Mouse (Mus musculus) hindbrain, postnatal 0 days (tissue): ENCODE measurements around the gene Tinag. TPM values are rescaled to one million over a fixed set of nuclear protein-coding genes. Genes with fewer than 3 reads are reported as not detected.
"Not testable (repeated sequence)": the region's sequence is repeated elsewhere in the genome, so short reads cannot be mapped to it uniquely, and the experiment has no call there.

ENCODE experiments used
- ATAC-seq: fragments of 200-750 bp; cut with Nextera tagmentation; 2 replicates; pipeline ENCODE4 v1.8.0; 2017; ENCODE audit warnings: mild to moderate bottlenecking, moderate TSS enrichment, moderate library complexity
- DNase-seq: peaks from one replicate; pipeline ENCODE4 v3.0.0-alpha.2; 2015; ENCODE audit warnings: low spot score
- H3K27ac ChIP-seq: fragments of 300-500 bp; sonication (generic); 2 replicates; pipeline ENCODE4 v1.5.1; 2014; ENCODE audit warnings: mild to moderate bottlenecking
- H3K27me3 ChIP-seq: fragments of 300-500 bp; sonication (generic); 2 replicates; pipeline ENCODE4 v1.6.1; 2014; ENCODE audit warnings: low read length, mixed read lengths; ENCODE audit not compliant: insufficient read depth
- H3K36me3 ChIP-seq: fragments of 300-500 bp; sonication (generic); 2 replicates; pipeline ENCODE4 v1.6.1; 2014; ENCODE audit warnings: low read length, mixed read lengths; ENCODE audit not compliant: insufficient read depth
- H3K4me1 ChIP-seq: fragments of 300-500 bp; sonication (generic); 2 replicates; pipeline ENCODE4 v1.6.1; 2014; ENCODE audit warnings: antibody characterized with exemption, low read length, mixed read lengths; ENCODE audit not compliant: insufficient read depth
- H3K4me2 ChIP-seq: fragments of 300-500 bp; sonication (generic); 2 replicates; pipeline ENCODE4 v1.6.1; 2014; ENCODE audit warnings: low read depth, mild to moderate bottlenecking, low read length, moderate library complexity, mixed read lengths
- H3K4me3 ChIP-seq: fragments of 300-500 bp; sonication (generic); 2 replicates; pipeline ENCODE4 v1.5.1; 2014; ENCODE audit warnings: low read length
- H3K9ac ChIP-seq: fragments of 300-500 bp; sonication (generic); replicated peaks from 2 replicates; pipeline ENCODE4 v1.6.1; 2014; ENCODE audit warnings: mild to moderate bottlenecking, low read length, moderate library complexity, mixed read lengths
- H3K9me3 ChIP-seq: fragments of 300-500 bp; sonication (generic); 2 replicates; pipeline ENCODE4 v1.6.1; 2016; ENCODE audit warnings: low read length, mixed read lengths
- CTCF ChIP-seq: IDR thresholded peaks from 2 replicates; pipeline ENCODE4 v1.5.1; 2016; ENCODE audit warnings: antibody characterized with exemption, control low read depth, low read depth
- WGBS: fragments of 180-500 bp; shearing (Covaris S2); extraction: QIAGEN DNeasy Blood & Tissue Kit; methylation state at CpG from one replicate; pipeline ENCODE4 v1.1.7; 2014; 5-methylcytosine and 5-hydroxymethylcytosine counted together
- polyA plus RNA-seq: library from polyadenylated mRNA; unstranded; fragments of >200 nt; fragmentation: Nextera tagmentation; extraction: Ambion mirVana; gene quantifications from 2 replicates; pipeline ENCODE4 v1.2.1, GENCODE M21; 2015
- total RNA-seq: library from RNA; depleted of rRNA; stranded (reverse); fragments of >200 nt; gene quantifications from 2 replicates; pipeline ENCODE4 v1.2.3, GENCODE M21; 2014; rRNA removed

Tinag gene
- total RNA-seq (not detected in 2 replicates), polyA plus RNA-seq (0.11 TPM in 1 of 2 replicates, not detected in the other)

DNA sequence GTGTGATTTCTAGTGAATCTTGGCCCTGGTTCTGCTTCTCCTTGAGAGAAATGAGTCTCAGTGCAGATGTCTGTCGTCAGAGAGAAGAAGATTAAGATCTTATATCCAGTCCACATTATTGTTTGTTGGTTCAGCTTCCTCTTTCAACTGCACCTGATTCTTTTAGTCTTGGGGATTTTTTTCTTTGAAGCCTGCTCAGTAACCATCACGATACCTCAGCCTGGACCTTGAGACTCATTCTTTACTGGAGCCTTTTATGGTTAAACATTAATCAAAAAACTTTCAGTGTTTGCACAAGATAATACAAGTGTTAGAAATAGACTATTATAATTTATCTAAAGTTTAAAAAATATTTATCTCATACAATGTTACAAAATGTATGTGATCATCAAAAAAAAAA is at the start of gene Tinag:
Gene Tinag (minus strand): TSS at position 210 of the 400 bp plus-strand sequence.
- no peak within 1 kb of the TSS for H3K4me3 ChIP-seq
- no peaks in the 10 kb centered on the region for H3K27me3 ChIP-seq
- TF ChIP-seq CTCF: no peak
- H3K4me1 ChIP-seq: no peaks in the 10 kb centered on the region
- H3K4me2 ChIP-seq: no peak within 1 kb of the TSS
- no peak for DNase-seq
- no peak within 1 kb of the TSS for H3K27ac ChIP-seq
- H3K9me3 ChIP-seq: no peaks in the 10 kb centered on the region
- H3K9ac ChIP-seq: no peak within 1 kb of the TSS
- 78% methylated on average over 2 of the region's 2 CpGs for WGBS
- H3K36me3 ChIP-seq: no peaks in the 10 kb centered on the region
- no peak for ATAC-seq

DNA sequence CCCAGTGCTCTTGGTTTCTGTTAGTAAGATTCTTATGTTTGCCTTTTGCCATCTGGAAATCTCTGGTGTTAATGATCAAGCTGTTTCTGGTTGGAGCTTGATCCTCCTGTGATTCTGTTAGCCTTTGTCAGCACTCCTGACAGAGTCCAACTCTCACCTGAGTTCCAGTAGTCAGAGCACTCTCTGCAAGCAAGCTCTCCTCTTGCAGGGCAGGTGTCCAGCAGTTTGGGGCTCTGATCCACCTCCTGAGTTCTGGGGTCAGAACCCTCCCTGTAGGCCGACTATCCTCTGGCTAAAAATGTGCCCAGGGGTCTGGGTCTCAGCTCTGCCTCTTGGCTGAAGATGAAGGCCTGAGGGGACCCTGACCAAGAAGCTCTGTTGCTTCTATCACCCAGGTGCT is 37.6 kb upstream of the Tinag start:
- H3K4me1 ChIP-seq, H3K27ac ChIP-seq, ATAC-seq, H3K36me3 ChIP-seq, H3K4me3 ChIP-seq, H3K4me2 ChIP-seq, H3K9me3 ChIP-seq, H3K27me3 ChIP-seq, H3K9ac ChIP-seq, DNase-seq: not testable (repeated sequence)
- 90% methylated on average over 1 of the region's 1 CpGs for WGBS

DNA sequence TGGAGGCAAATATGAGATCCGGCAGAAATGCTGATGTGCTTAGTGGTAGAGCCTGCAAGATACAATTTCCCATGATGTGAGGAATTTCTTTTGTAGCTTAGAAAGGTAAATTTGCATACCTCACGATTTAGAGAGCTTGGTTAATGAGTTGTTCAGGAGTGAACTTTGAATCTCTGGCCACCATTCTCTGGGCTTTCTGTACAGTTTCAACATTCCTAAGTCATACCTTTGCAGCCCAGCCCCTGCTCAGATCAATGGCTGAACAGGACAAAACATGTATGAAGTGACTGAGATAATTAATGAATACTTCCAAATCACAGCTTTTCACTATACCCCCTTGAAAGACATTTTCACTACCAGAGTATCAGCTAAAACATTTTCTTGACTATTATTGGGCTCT is 26.1 kb upstream of the Tinag start:
- Histone ChIP-seq H3K36me3 (no peaks in the 10 kb centered on the region), H3K4me2 (no peak overlapping the region), H3K9me3 (no peaks in the 10 kb centered on the region), H3K27ac (no peak overlapping the region), H3K4me3 (no peak overlapping the region), H3K4me1 (no peaks in the 10 kb centered on the region), H3K9ac (no peak overlapping the region), H3K27me3 (no peaks in the 10 kb centered on the region)
- ATAC-seq: no peak
- WGBS: 74% methylated on average over 2 of the region's 2 CpGs
- DNase-seq: no peak
- no peak for TF ChIP-seq CTCF

DNA sequence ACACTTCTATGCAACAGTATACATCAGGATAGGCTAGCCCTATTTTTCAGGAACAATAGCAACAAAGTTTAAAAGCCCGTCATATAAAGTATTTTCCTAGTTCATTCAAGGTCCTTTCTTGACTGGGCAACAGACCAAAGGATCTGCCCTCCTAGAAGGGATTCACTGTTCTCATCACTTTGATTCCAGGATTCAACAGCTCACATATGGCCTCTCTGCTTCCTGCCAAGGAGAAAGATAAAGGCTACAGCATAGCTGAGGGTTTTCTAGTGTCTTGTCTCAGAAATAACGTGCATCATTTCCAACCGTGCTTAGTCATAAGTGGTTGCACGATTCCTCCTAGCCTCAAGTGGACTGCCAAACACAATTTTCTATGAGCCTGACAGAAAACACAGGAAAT is 11.0 kb upstream of the Tinag start:
- DNase-seq: peak; percentile 19
- no peak overlapping the region for H3K4me3 ChIP-seq
- H3K27ac ChIP-seq: no peak overlapping the region
- H3K9me3 ChIP-seq: no peaks in the 10 kb centered on the region
- no peak overlapping the region for H3K4me2 ChIP-seq
- TF ChIP-seq CTCF: no peak
- H3K4me1 ChIP-seq: no peaks in the 10 kb centered on the region
- WGBS: 49% methylated on average over 4 of the region's 4 CpGs
- no peaks in the 10 kb centered on the region for H3K27me3 ChIP-seq
- H3K9ac ChIP-seq: no peak overlapping the region
- no peaks in the 10 kb centered on the region for H3K36me3 ChIP-seq
- ATAC-seq: no peak

DNA sequence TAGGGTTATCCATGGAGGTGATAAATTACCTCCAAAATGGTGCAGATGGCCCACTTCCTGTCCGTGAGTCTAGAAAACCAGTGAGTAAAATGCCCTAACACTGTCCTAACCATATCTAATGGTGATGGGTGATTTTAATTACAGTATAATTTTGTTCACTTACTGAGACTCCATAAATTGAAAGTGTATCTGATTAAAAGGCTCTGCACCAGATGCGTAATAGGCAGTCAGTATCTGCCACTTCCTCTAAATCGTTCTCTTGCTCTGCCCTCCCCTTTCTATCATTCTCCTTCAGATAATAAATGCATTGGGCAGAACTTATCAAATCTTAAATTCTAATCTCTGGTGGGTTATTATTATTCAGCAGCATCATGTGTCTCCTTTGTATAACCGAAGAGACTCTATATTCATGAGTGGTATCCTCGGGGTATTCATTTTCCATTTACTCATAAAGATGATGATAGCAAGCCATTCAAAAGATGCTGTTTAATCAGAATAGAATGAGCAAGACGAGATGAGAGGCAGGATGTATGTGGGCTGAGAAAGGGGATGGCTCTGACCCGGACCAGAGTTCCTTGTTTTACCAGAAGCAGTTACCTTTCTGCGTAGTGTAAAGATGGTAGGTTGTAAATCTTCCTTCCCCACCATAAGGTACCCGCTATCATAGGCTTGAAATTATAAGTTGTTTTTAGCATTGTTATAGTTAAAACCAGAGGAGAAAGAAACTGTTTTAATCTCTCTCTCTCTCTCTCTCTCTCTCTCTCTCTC is 9.0 kb upstream of the Tinag start:
- H3K36me3 ChIP-seq: no peaks in the 10 kb centered on the region
- no peak overlapping the region for H3K27ac ChIP-seq
- H3K9ac ChIP-seq: no peak overlapping the region
- H3K4me2 ChIP-seq: no peak overlapping the region
- no peaks in the 10 kb centered on the region for H3K9me3 ChIP-seq
- DNase-seq (no peak), ATAC-seq (no peak)
- no peaks in the 10 kb centered on the region for H3K27me3 ChIP-seq
- no peak overlapping the region for H3K4me3 ChIP-seq
- WGBS: 79% methylated on average over 9 of the region's 9 CpGs
- H3K4me1 ChIP-seq: no peaks in the 10 kb centered on the region
- no peak for TF ChIP-seq CTCF

DNA sequence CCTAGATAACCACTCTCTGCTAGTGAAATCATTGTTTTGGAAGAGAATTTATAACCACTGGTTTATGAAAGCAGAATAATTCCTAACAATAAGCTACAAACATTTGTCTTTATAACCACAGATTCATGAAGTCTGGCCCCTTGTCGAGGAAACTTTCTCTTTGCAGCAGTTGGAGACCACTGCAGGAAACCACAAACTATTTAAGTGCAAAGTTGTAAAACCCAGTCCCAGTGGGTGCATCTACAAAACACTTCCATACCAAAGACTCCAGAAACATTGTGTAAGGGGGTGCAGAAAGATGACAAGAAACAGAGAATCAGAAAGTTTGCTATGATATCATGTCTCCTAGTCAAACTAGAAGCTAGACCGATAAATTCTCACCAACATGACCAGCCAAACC is 5.8 kb upstream of the Tinag start:
- no peak for TF ChIP-seq CTCF
- Histone ChIP-seq H3K27ac (no peak overlapping the region), H3K4me1 (no peaks in the 10 kb centered on the region), H3K27me3 (no peaks in the 10 kb centered on the region), H3K4me2 (no peak overlapping the region), H3K9ac (no peak overlapping the region), H3K9me3 (no peaks in the 10 kb centered on the region), H3K4me3 (no peak overlapping the region), H3K36me3 (no peaks in the 10 kb centered on the region)
- ATAC-seq: no peak
- WGBS: 84% methylated on average over 2 of the region's 2 CpGs
- DNase-seq: no peak

DNA sequence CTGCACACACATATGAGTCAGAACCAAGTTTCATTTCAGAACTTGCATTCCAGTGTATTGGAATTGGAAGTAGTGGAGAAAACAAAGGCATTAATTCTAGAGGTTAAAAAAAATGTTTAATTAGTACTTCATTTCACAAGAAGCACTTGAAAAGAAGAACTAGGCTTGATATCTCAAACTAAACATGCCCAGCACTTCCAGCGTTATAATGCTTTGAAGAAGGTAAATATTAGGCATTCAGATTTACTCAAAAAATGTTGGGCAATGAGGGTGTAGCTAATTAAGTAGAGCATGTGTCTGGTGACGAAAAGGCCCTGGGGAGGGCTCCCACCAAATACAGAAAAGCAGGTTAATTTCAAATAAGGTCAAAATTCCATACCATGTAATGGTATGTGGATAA is 4.1 kb upstream of the Tinag start:
- H3K9ac ChIP-seq: no peak overlapping the region
- no peak for TF ChIP-seq CTCF
- 82% methylated on average over 2 of the region's 2 CpGs for WGBS
- no peaks in the 10 kb centered on the region for H3K27me3 ChIP-seq
- no peak overlapping the region for H3K27ac ChIP-seq
- H3K4me2 ChIP-seq: no peak overlapping the region
- H3K4me1 ChIP-seq: no peaks in the 10 kb centered on the region
- H3K36me3 ChIP-seq: no peaks in the 10 kb centered on the region
- ATAC-seq (no peak), DNase-seq (no peak)
- no peak overlapping the region for H3K4me3 ChIP-seq
- no peaks in the 10 kb centered on the region for H3K9me3 ChIP-seq
